Mouse (Mus musculus): Measurements from ENCODE around the gene Gm20388. TPM values are rescaled to one million over a fixed set of nuclear protein-coding genes. Genes with fewer than 3 reads are reported as not detected.

Gene Gm20388
- polyA plus RNA-seq, 1 experiment, result not detected

DNA sequence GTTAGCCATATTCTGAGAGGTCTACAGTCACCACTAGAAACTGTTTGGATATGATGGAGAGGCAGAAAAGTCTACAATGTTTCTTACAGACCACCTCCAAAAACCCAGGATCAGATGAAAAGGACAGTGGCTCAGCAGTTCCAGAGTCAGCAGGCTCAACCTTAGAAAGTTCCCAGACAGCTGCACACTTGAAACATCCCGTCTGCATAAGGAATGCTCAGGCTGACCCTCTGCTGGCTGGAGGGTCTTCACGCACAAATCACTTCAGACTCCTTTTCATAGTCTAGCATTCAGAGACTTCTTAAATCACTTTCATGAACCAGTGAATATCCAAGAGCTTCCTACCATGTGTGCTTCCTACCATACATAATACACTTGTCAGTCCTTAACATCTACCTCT, 3081.7 kb downstream of the Gm20388 start:
- TF ChIP-seq CTCF (IDR thresholded peaks at IDR 0.05; ENCODE audit: insufficient read depth, low read depth, low read length), result no peak
- TF ChIP-seq POLR2A (IDR thresholded peaks at IDR 0.05; ENCODE audit: insufficient read depth, low read depth, low read length), result no peak
- Histone ChIP-seq H3K4me1 (ENCODE audit: control insufficient read depth, insufficient read depth, low read length) (peaks cover 8% of the 10 kb centered on the region), H3K4me3 (ENCODE audit: insufficient read depth, low read depth, low read length) (no peak overlapping the region), H3K27ac (ENCODE audit: insufficient read depth, low read depth, low read length) (no peak overlapping the region)
- WGBS, result 73% methylated on average over 2 of the region's 2 CpGs

DNA sequence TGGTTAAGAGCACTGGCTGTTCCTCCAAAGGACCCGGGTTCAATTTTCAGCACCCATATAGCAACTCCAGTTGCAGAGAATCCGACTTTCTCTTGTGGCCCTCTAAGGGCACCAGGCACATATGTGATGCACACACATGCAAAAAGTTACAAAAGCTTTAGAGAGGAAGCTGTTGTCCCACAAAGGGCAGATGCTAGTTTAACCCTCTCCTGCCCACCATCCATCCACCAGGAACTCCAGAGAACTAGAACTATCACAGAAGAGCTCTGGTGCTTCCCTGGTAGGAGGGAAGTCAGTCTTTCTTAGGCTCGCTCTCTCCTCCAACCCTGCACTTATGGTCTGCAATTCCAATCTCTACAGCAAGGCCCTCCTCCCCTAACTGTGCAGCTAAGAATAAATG, 3082.4 kb downstream of the Gm20388 start:
- no peak overlapping the region for H3K4me3 ChIP-seq (ENCODE audit: insufficient read depth, low read depth, low read length)
- TF ChIP-seq CTCF (IDR thresholded peaks at IDR 0.05; ENCODE audit: insufficient read depth, low read depth, low read length) (no peak), POLR2A (IDR thresholded peaks at IDR 0.05; ENCODE audit: insufficient read depth, low read depth, low read length) (no peak)
- WGBS, result 62% methylated on average over 3 of the region's 3 CpGs
- H3K27ac ChIP-seq (ENCODE audit: insufficient read depth, low read depth, low read length), result peak overlapping the region; percentile 41; the same call in 1 of the 2 replicates
- peaks cover 7% of the 10 kb centered on the region for H3K4me1 ChIP-seq (ENCODE audit: control insufficient read depth, insufficient read depth, low read length)

DNA sequence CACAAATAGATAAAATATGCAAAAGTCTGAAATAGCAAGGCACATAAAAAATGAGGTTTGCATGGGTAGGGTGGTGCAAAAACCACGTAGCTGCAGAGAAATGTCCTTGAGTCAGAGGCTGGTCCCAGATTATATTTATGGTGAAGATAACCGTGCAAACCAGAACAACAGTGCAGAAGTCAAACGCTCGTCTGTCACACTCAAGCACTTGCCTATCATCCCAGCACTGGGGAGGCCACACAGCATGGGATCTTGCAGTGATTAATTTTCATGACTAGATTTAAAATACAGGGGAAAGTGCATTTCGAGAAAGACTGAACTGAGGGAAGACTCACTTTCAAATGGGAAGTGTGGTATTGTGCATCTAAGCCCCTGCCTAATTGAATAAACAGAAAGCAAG, 3083.1 kb downstream of the Gm20388 start:
- Histone ChIP-seq H3K4me3 (ENCODE audit: insufficient read depth, low read depth, low read length) (no peak overlapping the region), H3K4me1 (ENCODE audit: control insufficient read depth, insufficient read depth, low read length) (peaks cover 8% of the 10 kb centered on the region), H3K27ac (ENCODE audit: insufficient read depth, low read depth, low read length) (no peak overlapping the region)
- no peak for TF ChIP-seq CTCF (IDR thresholded peaks at IDR 0.05; ENCODE audit: insufficient read depth, low read depth, low read length)
- no peak for TF ChIP-seq POLR2A (IDR thresholded peaks at IDR 0.05; ENCODE audit: insufficient read depth, low read depth, low read length)
- WGBS, result 50% methylated on average over 5 of the region's 5 CpGs

DNA sequence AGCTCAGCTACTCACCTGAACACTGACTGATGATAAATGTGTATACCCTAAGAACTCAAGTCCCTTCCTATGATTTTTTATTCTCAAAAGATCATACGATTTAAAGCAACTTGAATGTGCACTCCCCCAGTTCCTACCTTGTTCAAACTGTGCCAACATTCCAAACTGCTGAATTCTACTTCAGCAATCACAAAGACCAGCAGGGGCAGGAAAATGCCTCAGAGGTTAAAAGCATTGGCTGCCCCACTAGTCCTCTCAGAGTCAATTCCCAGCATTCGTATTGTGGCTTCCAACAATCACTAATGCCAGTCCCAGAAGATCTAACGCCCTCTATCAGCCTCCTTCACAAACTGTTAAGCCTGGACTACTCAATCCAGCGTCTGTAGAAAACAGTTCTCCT, 3087.3 kb downstream of the Gm20388 start:
- H3K27ac ChIP-seq (ENCODE audit: insufficient read depth, low read depth, low read length), result no peak overlapping the region
- no peak for TF ChIP-seq POLR2A (IDR thresholded peaks at IDR 0.05; ENCODE audit: insufficient read depth, low read depth, low read length)
- TF ChIP-seq CTCF (IDR thresholded peaks at IDR 0.05; ENCODE audit: insufficient read depth, low read depth, low read length), result no peak
- H3K4me3 ChIP-seq (ENCODE audit: insufficient read depth, low read depth, low read length), result no peak overlapping the region
- H3K4me1 ChIP-seq (ENCODE audit: control insufficient read depth, insufficient read depth, low read length), result peaks cover 7% of the 10 kb centered on the region
- WGBS, result 43% methylated on average over 4 of the region's 4 CpGs

DNA sequence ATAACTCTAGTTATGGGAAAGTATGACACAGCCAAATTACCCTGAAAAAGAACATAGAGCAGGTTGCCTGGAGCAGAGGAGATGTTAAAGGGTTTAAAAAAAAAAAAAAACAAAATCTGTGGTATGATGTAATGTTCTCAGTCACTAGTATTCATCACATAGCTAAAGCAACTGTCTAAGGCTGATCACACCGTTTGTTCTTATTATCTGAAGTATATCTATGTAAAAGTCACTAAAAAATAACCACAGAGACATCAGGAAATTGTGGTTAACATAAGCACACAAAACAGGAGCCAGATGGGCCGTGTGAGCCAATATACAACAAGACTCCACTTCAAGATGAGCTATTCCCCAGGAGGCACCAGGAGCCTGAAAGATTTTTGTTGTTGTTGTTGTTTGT, 3089.7 kb downstream of the Gm20388 start:
- 62% methylated on average over 2 of the region's 2 CpGs for WGBS
- Histone ChIP-seq H3K27ac (ENCODE audit: insufficient read depth, low read depth, low read length) (no peak overlapping the region), H3K4me1 (ENCODE audit: control insufficient read depth, insufficient read depth, low read length) (peaks cover 11% of the 10 kb centered on the region), H3K4me3 (ENCODE audit: insufficient read depth, low read depth, low read length) (no peak overlapping the region)
- TF ChIP-seq CTCF (IDR thresholded peaks at IDR 0.05; ENCODE audit: insufficient read depth, low read depth, low read length), result no peak
- TF ChIP-seq POLR2A (IDR thresholded peaks at IDR 0.05; ENCODE audit: insufficient read depth, low read depth, low read length), result no peak

GRCm38 (mm10) chr8:123004033-123004922, 3093.6 kb downstream of the Gm20388 start:
- Histone ChIP-seq H3K4me3 (ENCODE audit: insufficient read depth, low read depth, low read length) (no peak overlapping the region), H3K27ac (ENCODE audit: insufficient read depth, low read depth, low read length) (no peak overlapping the region), H3K4me1 (ENCODE audit: control insufficient read depth, insufficient read depth, low read length) (peaks cover 12% of the 10 kb centered on the region)
- 40% methylated on average over 14 of the region's 14 CpGs for WGBS
- TF ChIP-seq CTCF (IDR thresholded peaks at IDR 0.05; ENCODE audit: insufficient read depth, low read depth, low read length) (no peak), POLR2A (IDR thresholded peaks at IDR 0.05; ENCODE audit: insufficient read depth, low read depth, low read length) (no peak)

GRCm38 (mm10) chr8:123005328-123005727, 3094.7 kb downstream of the Gm20388 start:
- H3K4me1 ChIP-seq (ENCODE audit: control insufficient read depth, insufficient read depth, low read length), result peaks cover 12% of the 10 kb centered on the region
- H3K27ac ChIP-seq (ENCODE audit: insufficient read depth, low read depth, low read length), result no peak overlapping the region
- TF ChIP-seq CTCF (IDR thresholded peaks at IDR 0.05; ENCODE audit: insufficient read depth, low read depth, low read length) (no peak), POLR2A (IDR thresholded peaks at IDR 0.05; ENCODE audit: insufficient read depth, low read depth, low read length) (no peak)
- WGBS, result 44% methylated on average over 3 of the region's 3 CpGs
- H3K4me3 ChIP-seq (ENCODE audit: insufficient read depth, low read depth, low read length), result no peak overlapping the region

- 42% methylated on average over 5 of the region's 5 CpGs for WGBS
- TF ChIP-seq POLR2A (IDR thresholded peaks at IDR 0.05; ENCODE audit: insufficient read depth, low read depth, low read length), result no peak
- no peak for TF ChIP-seq CTCF (IDR thresholded peaks at IDR 0.05; ENCODE audit: insufficient read depth, low read depth, low read length)
- peaks cover 10% of the 10 kb centered on the region for H3K4me1 ChIP-seq (ENCODE audit: control insufficient read depth, insufficient read depth, low read length)
- H3K27ac ChIP-seq (ENCODE audit: insufficient read depth, low read depth, low read length), result no peak overlapping the region
- H3K4me3 ChIP-seq (ENCODE audit: insufficient read depth, low read depth, low read length), result no peak overlapping the region
These were observed 3095.2 kb downstream of the Gm20388 start for GRCm38 (mm10) chr8:123005805-123006204.

GRCm38 (mm10) chr8:123011321-123011720, 3100.7 kb downstream of the Gm20388 start:
- H3K4me3 ChIP-seq (ENCODE audit: insufficient read depth, low read depth, low read length), result no peak overlapping the region
- no peak for TF ChIP-seq CTCF (IDR thresholded peaks at IDR 0.05; ENCODE audit: insufficient read depth, low read depth, low read length)
- TF ChIP-seq POLR2A (IDR thresholded peaks at IDR 0.05; ENCODE audit: insufficient read depth, low read depth, low read length), result no peak
- H3K4me1 ChIP-seq (ENCODE audit: control insufficient read depth, insufficient read depth, low read length), result no peaks in the 10 kb centered on the region; the same call in 1 of the 2 replicates
- no peak overlapping the region for H3K27ac ChIP-seq (ENCODE audit: insufficient read depth, low read depth, low read length)

Data from olfactory bulb, adult 2 months (tissue).